Mouse (Mus musculus): Measurements from ENCODE around the gene Setd1a.

Setd1a gene

GRCm38 (mm10) chr7:127800435-127801009 is 24.1 kb downstream of the Setd1a start, which contains the start of gene Hsd3b7:
TSS of gene Hsd3b7 (plus strand) at chr7:127800604.
- peak; percentile 94 for DNase-seq (ENCODE audit: low read depth)

DNA sequence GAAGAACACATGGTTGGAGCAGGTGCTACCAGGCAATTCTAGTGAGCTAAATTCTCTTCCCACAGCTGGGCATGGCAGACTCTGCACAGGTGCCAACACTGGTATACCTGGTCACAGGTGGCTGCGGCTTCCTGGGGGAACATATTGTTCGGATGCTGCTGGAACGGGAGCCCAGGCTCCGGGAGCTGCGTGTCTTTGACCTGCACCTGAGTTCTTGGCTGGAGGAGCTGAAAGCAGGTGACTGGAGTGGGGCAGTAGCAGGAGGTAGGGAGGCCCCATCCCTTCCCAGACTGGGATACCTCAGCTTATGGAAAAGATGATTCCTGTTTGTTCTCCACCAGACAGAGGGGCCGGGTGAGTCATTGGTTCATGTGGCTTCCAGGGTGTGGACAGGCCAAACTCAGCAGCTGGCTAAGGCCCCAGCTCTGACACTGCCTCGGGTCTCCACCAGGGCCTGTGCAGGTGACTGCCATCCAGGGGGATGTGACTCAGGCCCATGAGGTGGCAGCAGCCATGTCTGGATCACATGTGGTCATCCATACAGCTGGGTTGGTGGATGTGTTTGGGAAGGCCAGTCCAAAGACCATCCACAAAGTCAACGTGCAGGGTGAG is 24.6 kb downstream of the Setd1a start:
- DNase-seq (ENCODE audit: low read depth) = peak; percentile 69

DNA sequence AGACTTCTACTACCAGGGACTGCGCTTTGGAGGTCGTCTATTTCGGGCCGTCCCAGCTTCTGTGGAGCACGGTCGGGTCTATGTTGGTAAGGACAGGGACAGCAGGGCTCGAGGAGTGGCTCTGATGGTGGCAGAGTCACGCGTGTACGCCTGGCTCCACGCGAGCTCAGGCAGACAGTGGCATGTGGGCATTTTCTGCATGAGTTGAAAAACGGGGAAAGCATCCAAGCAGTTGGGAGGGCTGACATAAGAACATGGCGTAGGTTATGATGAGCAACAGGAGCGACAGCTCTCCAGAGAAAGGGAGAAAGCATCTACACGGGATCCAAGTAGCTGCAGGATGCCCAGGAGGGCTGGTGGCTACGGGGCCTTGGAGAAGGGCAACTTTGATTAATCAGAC is 25.8 kb downstream of the Setd1a start:
- DNase-seq (ENCODE audit: low read depth) = no peak

DNA sequence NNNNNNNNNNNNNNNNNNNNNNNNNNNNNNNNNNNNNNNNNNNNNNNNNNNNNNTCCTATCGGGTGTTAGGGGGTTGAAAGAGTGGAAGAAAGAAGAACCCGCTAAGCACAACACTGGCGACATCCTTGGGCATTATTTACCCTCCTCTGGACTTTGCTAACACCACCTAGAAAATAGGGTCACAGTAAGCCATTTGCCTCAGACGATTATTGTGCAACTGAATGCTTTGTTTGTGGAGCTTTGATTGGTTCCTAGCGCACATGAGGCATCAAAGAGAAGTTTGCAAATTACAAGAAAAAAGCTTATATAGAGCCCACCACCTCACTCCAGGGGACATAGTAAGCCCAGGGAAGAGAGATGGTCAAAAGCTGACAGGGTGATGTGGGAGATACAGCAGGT is 32.4 kb downstream of the Setd1a start:
- no peak for DNase-seq (ENCODE audit: low read depth)

DNA sequence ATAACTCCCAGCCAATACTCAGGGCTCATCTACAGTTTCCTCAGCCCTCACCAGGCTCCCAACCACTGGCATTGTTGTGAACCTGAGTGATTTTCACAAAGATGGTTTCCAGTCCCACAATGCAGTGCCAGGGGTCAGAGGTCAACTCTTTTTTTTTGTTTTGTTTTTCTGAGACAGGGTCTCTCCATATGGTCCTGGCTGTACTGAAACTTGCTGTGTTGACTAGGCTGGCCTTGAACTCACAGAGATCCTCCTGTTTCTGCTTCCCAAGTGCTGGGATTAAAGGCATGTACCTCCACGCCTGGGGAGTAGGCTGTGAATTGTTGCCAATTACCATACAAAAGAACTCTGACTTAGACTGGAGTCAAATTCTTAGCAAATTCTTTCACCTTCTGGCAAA is 33.4 kb downstream of the Setd1a start:
- DNase-seq (ENCODE audit: low read depth) = no peak

- DNase-seq (ENCODE audit: low read depth) = no peak
Measured at GRCm38 (mm10) chr7:127810650-127811049, 34.2 kb downstream of the Setd1a start.

DNA sequence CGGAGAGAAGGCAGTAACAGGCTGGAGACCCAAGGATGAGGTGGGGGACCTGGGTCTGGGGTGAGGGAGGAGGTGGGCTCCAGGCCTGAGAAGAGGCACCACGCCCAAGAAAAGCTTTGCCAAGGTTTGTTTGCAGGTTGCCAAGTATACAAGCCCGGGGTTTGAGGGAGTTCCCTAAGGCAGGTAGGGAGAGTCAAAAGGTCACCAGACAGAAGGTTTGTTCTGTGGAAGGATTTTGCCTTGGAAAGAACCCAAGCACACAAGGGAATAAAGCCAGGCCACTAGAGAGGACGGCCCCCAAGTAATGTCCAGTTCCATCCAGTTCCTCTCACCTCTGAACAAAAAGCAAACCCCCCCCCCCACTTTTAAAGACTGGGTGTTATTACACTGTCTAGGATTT is 34.8 kb downstream of the Setd1a start:
- no peak for DNase-seq (ENCODE audit: low read depth)

GRCm38 (mm10) chr7:127812292-127812691 is 35.8 kb downstream of the Setd1a start:
- no peak for DNase-seq (ENCODE audit: low read depth)

- no peak for DNase-seq (ENCODE audit: low read depth)
Measured at GRCm38 (mm10) chr7:127813821-127814220, 37.4 kb downstream of the Setd1a start.

- DNase-seq (ENCODE audit: low read depth) = peak; percentile 55
Measured at GRCm38 (mm10) chr7:127814241-127814921, 37.9 kb downstream of the Setd1a start.

DNA sequence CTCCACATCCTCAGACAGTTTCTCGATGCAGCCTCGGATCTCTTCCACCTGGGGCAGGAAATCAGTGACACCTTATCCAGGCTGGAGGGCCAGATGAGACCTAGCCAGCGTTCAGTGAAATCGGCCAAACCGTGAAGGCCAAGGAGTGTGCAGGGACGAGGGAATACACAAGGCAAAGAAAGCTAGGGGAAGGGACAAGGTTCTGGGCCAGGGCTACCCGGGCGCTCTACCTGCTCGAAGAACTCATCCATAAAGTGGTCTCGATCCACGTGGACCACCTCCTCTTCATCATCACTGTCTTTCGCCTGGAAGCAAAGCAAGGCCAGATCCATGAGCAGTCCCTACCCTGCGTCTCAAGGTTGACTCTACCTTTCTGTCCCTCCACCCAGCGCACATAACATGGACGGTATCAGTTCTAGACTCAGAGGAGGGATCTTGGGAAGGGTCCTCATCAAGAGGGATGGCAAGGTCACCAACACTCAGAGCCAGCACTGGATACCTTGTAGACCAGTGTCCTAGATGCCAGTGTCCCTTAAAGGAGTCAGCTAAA is 38.7 kb downstream of the Setd1a start:
- DNase-seq (ENCODE audit: low read depth) = no peak

- peak; percentile 40 for DNase-seq (ENCODE audit: low read depth)
Measured at GRCm38 (mm10) chr7:127815954-127816821, 39.7 kb downstream of the Setd1a start.

DNA sequence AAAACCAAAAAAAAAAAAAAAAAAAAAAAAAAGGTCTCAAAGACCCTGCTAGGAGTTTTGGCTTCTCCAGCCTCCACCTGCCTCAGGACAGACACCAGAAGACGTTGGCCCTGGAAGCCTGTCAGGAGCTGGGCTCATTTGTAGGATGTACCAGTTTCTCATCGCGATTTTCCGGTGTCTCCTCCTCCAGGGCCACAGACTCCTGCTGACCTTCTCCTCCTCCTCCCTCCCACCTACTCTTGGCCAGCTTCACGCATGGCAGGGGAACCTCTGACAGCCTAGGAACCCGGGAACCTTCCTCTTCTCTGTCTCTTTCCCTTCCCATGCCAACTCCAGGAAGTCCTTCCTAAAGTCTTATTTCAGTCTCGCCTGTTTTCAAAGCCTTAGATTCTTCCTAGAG is 40.6 kb downstream of the Setd1a start:
- no peak for DNase-seq (ENCODE audit: low read depth)

- DNase-seq (ENCODE audit: low read depth) = no peak
Measured at GRCm38 (mm10) chr7:127817776-127818175, 41.3 kb downstream of the Setd1a start.

DNA sequence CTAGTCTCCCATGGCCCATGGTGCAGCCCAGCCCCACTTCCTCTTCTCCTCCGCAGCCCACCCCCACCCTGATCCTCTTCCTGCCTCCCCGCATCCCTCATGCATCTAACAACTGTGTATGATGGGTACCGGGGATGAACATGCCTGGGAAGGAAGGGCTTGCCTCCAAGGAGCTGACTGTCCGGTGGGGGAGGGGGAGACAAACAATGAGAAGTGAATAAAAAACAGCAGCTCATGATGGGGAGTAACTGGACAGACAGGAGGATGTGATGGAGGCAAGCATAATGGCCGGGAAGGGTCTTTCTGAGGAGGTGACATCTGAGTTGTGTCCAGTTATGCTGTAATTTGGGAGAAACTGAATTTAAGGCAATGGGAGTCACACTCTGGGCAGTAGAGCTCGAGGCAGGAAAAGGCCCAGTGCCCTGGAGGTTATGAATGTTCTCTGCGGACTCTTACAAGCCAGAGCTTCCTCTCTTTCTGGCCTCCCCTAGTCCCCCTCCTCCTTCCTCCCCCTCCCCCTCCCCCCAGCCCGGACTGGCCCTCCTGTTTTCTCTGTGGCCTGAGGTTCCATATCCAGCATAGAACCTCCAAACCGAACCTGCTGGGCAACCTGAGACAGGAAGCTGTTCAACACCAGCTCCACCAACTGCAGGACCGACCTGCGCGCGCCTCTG is 44.5 kb downstream of the Setd1a start:
- no peak for DNase-seq (ENCODE audit: low read depth)

GRCm38 (mm10) chr7:127822494-127822893 is 46.0 kb downstream of the Setd1a start:
- DNase-seq (ENCODE audit: low read depth) = no peak

DNA sequence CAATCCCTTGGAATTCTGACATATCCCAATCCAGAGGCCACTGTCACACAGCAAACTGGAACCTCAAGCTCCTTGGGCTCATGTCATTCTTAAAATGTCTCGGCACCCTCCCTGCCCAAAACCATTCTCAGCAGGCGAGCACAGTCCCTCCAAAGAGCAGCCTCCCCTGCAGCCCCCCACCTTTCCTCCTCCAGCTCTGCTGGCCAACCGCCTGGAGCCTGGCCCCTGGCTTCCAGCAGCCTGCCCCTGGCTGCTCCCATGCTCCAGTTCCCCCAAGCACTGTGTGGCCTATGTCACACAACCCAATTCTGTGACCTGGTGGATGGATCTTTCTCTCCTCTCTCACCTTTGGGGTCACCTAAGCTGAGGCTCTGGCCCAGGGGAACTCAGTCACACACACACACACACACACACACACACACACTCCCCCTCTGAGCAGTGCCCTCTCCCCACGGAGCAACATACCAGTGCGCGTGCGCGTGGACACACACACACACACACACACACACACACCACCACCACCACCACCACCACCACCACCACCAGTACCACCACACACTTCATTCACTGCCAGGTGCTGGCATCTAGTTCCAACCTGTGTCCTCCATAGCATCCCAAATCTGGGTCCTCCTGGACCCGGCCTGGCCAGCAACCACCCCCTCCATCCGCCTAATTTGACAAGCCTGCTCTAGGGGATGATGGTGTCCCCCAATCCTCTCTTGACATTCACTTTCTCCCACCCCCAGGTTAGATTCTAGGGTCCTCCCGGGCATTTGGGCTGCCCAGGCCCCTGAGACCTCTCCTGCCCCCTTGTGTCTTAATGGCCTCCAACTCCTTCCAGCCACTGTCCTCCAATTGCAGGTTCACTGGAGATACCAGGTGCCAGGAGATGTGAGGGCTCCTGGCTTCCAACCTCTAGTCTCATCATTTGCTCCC is 47.0 kb downstream of the Setd1a start:
- no peak for DNase-seq (ENCODE audit: low read depth)

- DNase-seq (ENCODE audit: low read depth) = no peak
Measured at GRCm38 (mm10) chr7:127824176-127824871, 47.9 kb downstream of the Setd1a start, which contains the start of the genes Stx4a and Stx1b. TSS of gene Stx4a (plus strand) at chr7:127824294. TSS of gene Stx1b (minus strand) at chr7:127824549.

GRCm38 (mm10) chr7:127835550-127835949 is 59.1 kb downstream of the Setd1a start:
- DNase-seq (ENCODE audit: low read depth) = no peak

DNA sequence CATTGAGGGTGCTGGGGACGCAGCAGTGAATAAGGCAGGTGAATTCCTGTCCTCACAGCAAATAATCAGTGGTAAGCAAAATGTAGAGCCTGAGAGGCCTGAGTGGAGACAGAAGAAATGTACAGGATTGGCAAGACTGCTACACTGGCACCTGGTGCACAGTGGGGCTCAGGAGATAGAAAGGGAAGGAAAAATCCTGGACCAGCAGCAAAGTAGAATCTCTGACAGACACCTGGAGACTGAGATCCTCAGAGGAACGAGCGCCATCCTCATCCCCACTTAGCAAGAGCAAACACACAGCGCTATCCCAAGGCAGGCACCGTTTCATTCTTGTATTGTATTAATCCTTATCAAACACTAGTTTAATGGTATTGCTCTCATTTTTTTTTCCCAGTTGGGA is 61.0 kb downstream of the Setd1a start:
- no peak for DNase-seq (ENCODE audit: low read depth)

Data from NIH3T3 (cell line).